14 mouse cellular contexts compared by ENCODE assay signal in the genomic region with DNA sequence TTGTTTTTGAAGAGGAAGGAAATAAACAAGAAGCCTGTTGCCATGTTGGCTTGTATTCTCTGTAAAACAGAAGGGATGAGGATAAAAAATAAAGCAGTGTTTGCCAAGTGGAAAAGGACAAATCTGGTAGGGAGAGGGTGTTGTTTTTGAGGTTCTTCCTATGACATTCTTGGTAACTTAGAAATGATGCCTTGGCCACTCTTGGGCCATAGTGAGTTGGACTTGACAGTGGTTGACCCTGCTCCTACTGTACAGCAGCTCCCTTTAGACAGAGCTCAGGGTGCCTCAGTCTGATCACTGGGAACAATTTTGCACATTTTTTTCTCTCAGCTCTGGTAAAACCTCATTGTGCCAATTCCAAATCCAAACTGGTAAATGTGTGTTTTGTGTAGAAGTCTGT.
"Had no signal": no experiment of that assay in that cellular context is flagged by ENCODE, and none has a peak within 500 bp of the region (broad histone marks: within the 10 kb centered on the region; RNA-seq: fewer than 3 reads in every experiment).

No protein-coding gene starts in this region.

- H3K4me3 ChIP-seq: limb, embryonic 15.5 days; liver, embryonic 12.5 days; midbrain, embryonic 10.5 days; myocyte; neural tube, embryonic 15.5 days had no signal

- DNase-seq: kidney, adult 2 months; kidney, postnatal 25 days; lung, embryonic 14.5 days; lung, postnatal 10 days; lung, postnatal 4 days; midbrain, embryonic 14.5 days; right cerebral cortex, adult 18-20 months; right cerebral cortex, postnatal 25 days; thymus, postnatal 4 days had no signal

- H3K27ac ChIP-seq: limb, embryonic 15.5 days; liver, embryonic 12.5 days; midbrain, embryonic 10.5 days; neural tube, embryonic 15.5 days had no signal

- H3K36me3 ChIP-seq: midbrain, embryonic 10.5 days; neural tube, embryonic 15.5 days had no signal

- H3K27me3 ChIP-seq: limb, embryonic 15.5 days; liver, embryonic 12.5 days; neural tube, embryonic 15.5 days had no signal

- H3K4me1 ChIP-seq: limb, embryonic 15.5 days; liver, embryonic 12.5 days; midbrain, embryonic 10.5 days; neural tube, embryonic 15.5 days had no signal
